Mouse (Mus musculus) intestine, postnatal 0 days (tissue): ENCODE data around the gene Olfr1344. TPM values are rescaled to one million over a fixed set of nuclear protein-coding genes. Genes with fewer than 3 reads are reported as not detected.
"Not testable (repeated sequence)": the region's sequence is repeated elsewhere in the genome, so short reads cannot be mapped to it uniquely, and the experiment has no call there.

ENCODE experiments used
- ATAC-seq: fragments of 200-750 bp; cut with Nextera tagmentation; 2 replicates; pipeline ENCODE4 v1.8.0; 2017; ENCODE audit warnings: mild to moderate bottlenecking, moderate TSS enrichment, moderate library complexity
- H3K27ac ChIP-seq: fragments of 300-500 bp; sonication (generic); 2 replicates; pipeline ENCODE4 v1.5.1; 2014; ENCODE audit warnings: mild to moderate bottlenecking, low read depth, low read length, moderate library complexity
- H3K27me3 ChIP-seq: fragments of 300-500 bp; sonication (generic); replicated peaks from 2 replicates; pipeline ENCODE4 v1.6.1; 2014; ENCODE audit warnings: low read length, mixed read lengths; ENCODE audit not compliant: control insufficient read depth, insufficient read depth
- H3K36me3 ChIP-seq: fragments of 300-500 bp; sonication (generic); 2 replicates; pipeline ENCODE4 v1.6.1; 2014; ENCODE audit warnings: mild to moderate bottlenecking, moderate library complexity; ENCODE audit not compliant: control insufficient read depth, insufficient read depth
- H3K4me1 ChIP-seq: fragments of 300-500 bp; sonication (generic); replicated peaks from 2 replicates; pipeline ENCODE4 v1.6.1; 2014; ENCODE audit warnings: antibody characterized with exemption, low read length, mixed read lengths; ENCODE audit not compliant: control insufficient read depth, insufficient read depth
- H3K4me2 ChIP-seq: fragments of 300-500 bp; sonication (generic); replicated peaks from 2 replicates; pipeline ENCODE4 v1.6.1; 2014; ENCODE audit warnings: low read depth, mild to moderate bottlenecking, moderate library complexity
- H3K4me3 ChIP-seq: fragments of 300-500 bp; sonication (generic); 2 replicates; pipeline ENCODE4 v1.5.1; 2014; ENCODE audit warnings: low read depth, low read length
- H3K9ac ChIP-seq: fragments of 300-500 bp; sonication (generic); 2 replicates; pipeline ENCODE4 v1.6.1; 2014; ENCODE audit warnings: mild to moderate bottlenecking, low read depth, low read length
- H3K9me3 ChIP-seq: fragments of 300-500 bp; sonication (generic); 2 replicates; pipeline ENCODE4 v1.6.1; 2016; ENCODE audit warnings: mixed run types; ENCODE audit not compliant: control insufficient read depth
- CTCF ChIP-seq: sonication (generic); IDR thresholded peaks from 2 replicates; pipeline ENCODE4 v1.5.1; 2016; ENCODE audit warnings: low read depth, mild to moderate bottlenecking, control low read depth, antibody characterized with exemption, moderate library complexity
- WGBS: fragments of 180-500 bp; shearing (Covaris S2); extraction: QIAGEN DNeasy Blood & Tissue Kit; methylation state at CpG from one replicate; pipeline ENCODE4 v1.1.7; 2014; 5-methylcytosine and 5-hydroxymethylcytosine counted together
- polyA plus RNA-seq: library from polyadenylated mRNA; unstranded; fragments of >200 nt; fragmentation: Nextera tagmentation; extraction: Ambion mirVana; gene quantifications from 2 replicates; pipeline ENCODE4 v1.2.1, GENCODE M21; 2015

The Olfr1344 gene
- polyA plus RNA-seq, 1 experiment from 2014 or later, result not detected

- Histone ChIP-seq H3K4me2 (no peak overlapping the region), H3K9ac (no peak overlapping the region), H3K36me3 (no peaks in the 10 kb centered on the region), H3K4me1 (no peaks in the 10 kb centered on the region), H3K27ac (no peak overlapping the region), H3K9me3 (no peaks in the 10 kb centered on the region), H3K4me3 (no peak overlapping the region), H3K27me3 (no peaks in the 10 kb centered on the region)
- WGBS, result 40% methylated on average over 3 of the region's 3 CpGs
- TF ChIP-seq CTCF, result no peak
- ATAC-seq, result no peak
Observed at GRCm38 (mm10) chr7:6456399-6456798, 17.9 kb downstream of the Olfr1344 start.

- no peaks in the 10 kb centered on the region for H3K4me1 ChIP-seq
- no peaks in the 10 kb centered on the region for H3K9me3 ChIP-seq
- no peak within 1 kb of the TSS for H3K4me3 ChIP-seq
- TF ChIP-seq CTCF, result no peak
- no peak for ATAC-seq
- no peak within 1 kb of the TSS for H3K9ac ChIP-seq
- H3K27ac ChIP-seq, result no peak within 1 kb of the TSS
- H3K36me3 ChIP-seq, result no peaks in the 10 kb centered on the region
- H3K27me3 ChIP-seq, result no peaks in the 10 kb centered on the region
- no peak within 1 kb of the TSS for H3K4me2 ChIP-seq
Observed at GRCm38 (mm10) chr7:6466951-6467350, 28.5 kb downstream of the Olfr1344 start, which contains the start of gene Olfr1346. Gene Olfr1346, plus strand, starts transcription at chr7:6467101.

GRCm38 (mm10) chr7:6477633-6478032 lies 39.1 kb downstream of the Olfr1344 start:
- H3K4me1 ChIP-seq, H3K36me3 ChIP-seq, H3K4me2 ChIP-seq, H3K9ac ChIP-seq, H3K9me3 ChIP-seq, H3K27ac ChIP-seq, H3K27me3 ChIP-seq, H3K4me3 ChIP-seq, ATAC-seq: not testable (repeated sequence)
- 50% methylated on average over 2 of the region's 2 CpGs for whole genome bisulfite sequencing

- no peaks in the 10 kb centered on the region for H3K4me1 ChIP-seq
- H3K4me2 ChIP-seq, result no peak within 1 kb of the TSS
- H3K27me3 ChIP-seq, result no peaks in the 10 kb centered on the region
- H3K27ac ChIP-seq, result no peak within 1 kb of the TSS
- H3K9me3 ChIP-seq, result no peaks in the 10 kb centered on the region
- H3K9ac ChIP-seq, result no peak within 1 kb of the TSS
- H3K4me3 ChIP-seq, result no peak within 1 kb of the TSS
- WGBS, result 18% methylated on average over 2 of the region's 2 CpGs
- no peaks in the 10 kb centered on the region for H3K36me3 ChIP-seq
- ATAC-seq, result no peak
- no peak for TF ChIP-seq CTCF
Observed at GRCm38 (mm10) chr7:6486841-6487240, 48.4 kb downstream of the Olfr1344 start, which contains the start of gene Olfr5. Gene Olfr5, minus strand, starts transcription at chr7:6486941.

Other genes with a start within 250 kb of the Olfr1344 start
- not detected in 2 replicates for gene Galp, start 241.6 kb upstream of the Olfr1344 start, polyA plus RNA-seq
- not detected in 2 replicates for gene Zscan5b, start 216.4 kb upstream of the Olfr1344 start, polyA plus RNA-seq
- gene Epp13, start 186.0 kb upstream of the Olfr1344 start, polyA plus RNA-seq, result not detected in 2 replicates
- 2.1 and 2.4 TPM in 2 replicates for gene Zfp667, start 152.1 kb upstream of the Olfr1344 start, polyA plus RNA-seq
- 1.2 and 1.7 TPM in 2 replicates for gene Zfp583, start 107.4 kb upstream of the Olfr1344 start, polyA plus RNA-seq
- 0.08 and 0.20 TPM in 2 replicates for gene Gm3854, start 94.9 kb upstream of the Olfr1344 start, polyA plus RNA-seq
- 0.82 and 1.1 TPM in 2 replicates for gene Zfp78, start 75.4 kb upstream of the Olfr1344 start, polyA plus RNA-seq
- gene Zfp28, start 55.4 kb upstream of the Olfr1344 start, polyA plus RNA-seq, result 2.5 and 3.3 TPM in 2 replicates
- 0.04 and 0.14 TPM in 2 replicates for gene Smim17, start 40.0 kb upstream of the Olfr1344 start, polyA plus RNA-seq
- gene Gm20715, start 28.4 kb upstream of the Olfr1344 start, polyA plus RNA-seq, result not detected in 2 replicates
- not detected in 2 replicates for gene Olfr1336, start 17.5 kb downstream of the Olfr1344 start, polyA plus RNA-seq
- gene Olfr1346, start 28.4 kb downstream of the Olfr1344 start, polyA plus RNA-seq, result not detected in 2 replicates
- gene Olfr5, start 48.3 kb downstream of the Olfr1344 start, polyA plus RNA-seq, result not detected in 2 replicates
- gene Olfr1347, start 61.1 kb downstream of the Olfr1344 start, polyA plus RNA-seq, result not detected in 2 replicates
- gene Olfr1348, start 70.1 kb downstream of the Olfr1344 start, polyA plus RNA-seq, result not detected in 2 replicates
- gene Olfr1349, start 84.3 kb downstream of the Olfr1344 start, polyA plus RNA-seq, result not detected in 2 replicates
- not detected in 2 replicates for gene Olfr1350, start 126.2 kb downstream of the Olfr1344 start, polyA plus RNA-seq